Mouse (Mus musculus) brain, embryonic 18.5 days (tissue): ENCODE results near the gene Cacna2d3.
A peak's percentile ranks its signal among the peaks of the same experiment; 100 is the strongest.

Experiments used
- DNase-seq: peaks from one replicate; pipeline ENCODE4 v3.0.0-alpha.2; 2012; ENCODE audit warnings: low read depth, low spot score

Gene Cacna2d3

GRCm38 (mm10) chr14:29015896-29016295 lies 705.8 kb downstream of the Cacna2d3 start:
- DNase-seq, result peak; percentile 28

- DNase-seq, result no peak
Measured at GRCm38 (mm10) chr14:29014680-29015079, 707.0 kb downstream of the Cacna2d3 start.

- DNase-seq, result no peak
Measured at GRCm38 (mm10) chr14:29013161-29013560, 708.5 kb downstream of the Cacna2d3 start.

- no peak for DNase-seq
Measured at GRCm38 (mm10) chr14:29009644-29010043, 712.0 kb downstream of the Cacna2d3 start.

- DNase-seq, result no peak
Measured at GRCm38 (mm10) chr14:29005228-29005840, 716.3 kb downstream of the Cacna2d3 start.

- no peak for DNase-seq
Measured at GRCm38 (mm10) chr14:28996569-28996968, 725.1 kb downstream of the Cacna2d3 start.

GRCm38 (mm10) chr14:28988211-28988900 lies 733.3 kb downstream of the Cacna2d3 start:
- DNase-seq, result no peak

- no peak for DNase-seq
Measured at GRCm38 (mm10) chr14:28984276-28984675, 737.4 kb downstream of the Cacna2d3 start.

GRCm38 (mm10) chr14:28980482-28980881 lies 741.2 kb downstream of the Cacna2d3 start:
- DNase-seq, result no peak

- no peak for DNase-seq
Measured at GRCm38 (mm10) chr14:28979230-28979629, 742.4 kb downstream of the Cacna2d3 start.

- no peak for DNase-seq
Measured at GRCm38 (mm10) chr14:28972620-28973019, 749.0 kb downstream of the Cacna2d3 start.

- DNase-seq, result no peak
Measured at GRCm38 (mm10) chr14:28969247-28969646, 752.4 kb downstream of the Cacna2d3 start.

- no peak for DNase-seq
Measured at GRCm38 (mm10) chr14:28966881-28967280, 754.8 kb downstream of the Cacna2d3 start.

GRCm38 (mm10) chr14:28961379-28961778 lies 760.3 kb downstream of the Cacna2d3 start:
- DNase-seq, result no peak

GRCm38 (mm10) chr14:28959042-28959441 lies 762.6 kb downstream of the Cacna2d3 start:
- no peak for DNase-seq

GRCm38 (mm10) chr14:28958131-28959015 lies 763.3 kb downstream of the Cacna2d3 start:
- DNase-seq, result peak; percentile 72

- DNase-seq, result no peak
Measured at GRCm38 (mm10) chr14:28955181-28955580, 766.5 kb downstream of the Cacna2d3 start.

- no peak for DNase-seq
Measured at GRCm38 (mm10) chr14:28954588-28954987, 767.1 kb downstream of the Cacna2d3 start.

GRCm38 (mm10) chr14:28954086-28954485 lies 767.6 kb downstream of the Cacna2d3 start:
- no peak for DNase-seq

GRCm38 (mm10) chr14:28953409-28953808 lies 768.3 kb downstream of the Cacna2d3 start:
- DNase-seq, result no peak

GRCm38 (mm10) chr14:28950499-28950898 lies 771.2 kb downstream of the Cacna2d3 start:
- DNase-seq, result no peak

- no peak for DNase-seq
Measured at GRCm38 (mm10) chr14:28949785-28950184, 771.9 kb downstream of the Cacna2d3 start.
